Mouse (Mus musculus): Measurements from ENCODE around the gene Gm26741. TPM values are rescaled to one million over a fixed set of nuclear protein-coding genes. Genes with fewer than 3 reads are reported as not detected.

Gm26741 gene
- polyA plus RNA-seq, 1 experiment from 2014 or later, result not detected

DNA sequence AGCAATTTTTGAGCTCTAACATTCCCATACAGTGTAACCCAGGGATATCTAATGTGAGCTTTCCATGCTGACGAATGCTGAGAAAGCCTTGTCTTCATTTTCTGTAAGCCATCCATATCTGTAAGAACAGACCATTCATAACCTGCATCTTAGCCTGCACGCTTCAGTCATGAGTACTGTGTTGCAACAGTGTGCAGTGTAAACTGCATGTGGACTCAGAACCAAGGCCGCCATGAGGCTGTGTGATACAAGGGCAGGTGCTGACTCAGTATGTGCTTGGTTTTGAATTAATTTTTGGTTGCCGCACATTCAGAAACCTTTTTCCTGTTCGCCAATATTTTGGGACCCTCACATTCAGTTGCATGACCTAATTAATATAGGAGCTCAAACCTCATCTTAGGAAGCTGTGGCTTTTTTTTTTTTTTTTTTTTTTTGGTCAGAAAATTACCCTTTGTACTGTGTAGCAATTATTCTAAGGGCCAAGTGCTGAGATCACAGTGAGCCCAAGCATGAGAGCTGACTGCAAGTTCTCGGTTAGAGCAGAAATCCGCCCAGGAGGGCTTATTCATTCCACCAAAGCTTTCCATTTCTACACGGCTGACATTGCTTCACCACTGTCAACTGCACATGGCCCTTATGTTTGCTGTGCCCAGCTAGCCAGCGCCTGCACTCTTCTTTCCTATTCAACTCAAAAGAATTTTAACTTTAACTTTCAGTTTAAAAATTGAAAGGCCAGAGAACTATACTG, 2.5 kb downstream of the Gm26741 start:
- H3K36me3 ChIP-seq (ENCODE audit: control insufficient read depth, insufficient read depth, low read length), result peaks cover 13% of the 10 kb centered on the region
- H3K4me3 ChIP-seq (ENCODE audit: low read depth, low read length), result no peak overlapping the region
- ATAC-seq (replicated peaks; ENCODE audit: low FRiP score, low TSS enrichment, low read depth), result no peak
- H3K27ac ChIP-seq (ENCODE audit: low read depth), result no peak overlapping the region
- no peaks in the 10 kb centered on the region for H3K27me3 ChIP-seq (replicated peaks; ENCODE audit: control insufficient read depth, insufficient read depth, low read length)
- H3K4me1 ChIP-seq (replicated peaks; ENCODE audit: control insufficient read depth, insufficient read depth, low read length), result no peaks in the 10 kb centered on the region
- H3K9me3 ChIP-seq (ENCODE audit: control insufficient read depth, low read length), result no peaks in the 10 kb centered on the region
- no peak for DNase-seq (ENCODE audit: low spot score)
- H3K4me2 ChIP-seq (ENCODE audit: low read length), result no peak overlapping the region
- 92% methylated on average over 9 of the region's 9 CpGs for WGBS
- no peak overlapping the region for H3K9ac ChIP-seq (ENCODE audit: low read length)

DNA sequence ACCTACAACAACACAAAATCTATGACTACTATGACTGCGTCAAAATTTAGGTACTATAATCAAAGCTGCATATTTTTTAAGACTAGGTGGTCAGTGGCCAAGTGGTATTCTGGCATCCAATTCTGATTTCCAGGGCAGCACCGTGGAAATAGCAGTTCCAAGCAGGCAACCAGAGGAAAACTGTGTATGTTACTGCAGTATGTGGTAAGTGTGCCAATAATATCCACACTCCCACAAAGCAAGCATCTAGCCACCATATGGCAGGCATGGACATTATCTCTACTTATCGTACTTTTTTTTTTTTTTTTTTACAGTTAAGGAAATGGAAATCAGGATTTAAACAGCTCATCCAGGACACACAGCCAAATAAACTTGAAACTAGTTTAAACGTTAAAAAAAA, 9.8 kb downstream of the Gm26741 start:
- Histone ChIP-seq H3K27ac (ENCODE audit: low read depth) (no peak overlapping the region), H3K4me2 (ENCODE audit: low read length) (no peak overlapping the region), H3K27me3 (replicated peaks; ENCODE audit: control insufficient read depth, insufficient read depth, low read length) (no peaks in the 10 kb centered on the region), H3K36me3 (ENCODE audit: control insufficient read depth, insufficient read depth, low read length) (no peaks in the 10 kb centered on the region), H3K4me3 (ENCODE audit: low read depth, low read length) (no peak overlapping the region), H3K4me1 (replicated peaks; ENCODE audit: control insufficient read depth, insufficient read depth, low read length) (no peaks in the 10 kb centered on the region), H3K9me3 (ENCODE audit: control insufficient read depth, low read length) (no peaks in the 10 kb centered on the region), H3K9ac (ENCODE audit: low read length) (no peak overlapping the region)
- DNase-seq (ENCODE audit: low spot score) (no peak), ATAC-seq (replicated peaks; ENCODE audit: low FRiP score, low TSS enrichment, low read depth) (no peak)
- WGBS, result 88% methylated on average over 4 of the region's 4 CpGs

DNA sequence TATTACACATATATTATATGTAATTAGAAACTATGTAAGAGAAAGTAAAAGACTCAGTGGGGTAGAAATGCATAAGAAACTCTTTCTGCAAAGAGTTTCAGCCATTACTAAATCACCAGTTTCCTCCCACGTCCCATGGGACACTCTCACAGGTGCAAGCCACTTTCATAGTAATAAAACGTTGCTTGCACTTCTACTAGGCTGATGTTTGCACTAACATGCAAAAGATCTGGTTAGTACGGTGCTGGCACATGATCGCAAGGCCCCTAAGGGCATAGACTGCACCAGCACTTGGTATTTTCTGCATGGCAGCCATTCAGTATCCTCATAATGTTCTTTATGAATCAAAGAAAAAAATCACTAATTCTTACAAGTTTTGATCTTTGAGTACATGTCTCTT, 15.3 kb downstream of the Gm26741 start:
- no peak for DNase-seq (ENCODE audit: low spot score)
- 73% methylated on average over 4 of the region's 4 CpGs for WGBS
- no peaks in the 10 kb centered on the region for H3K9me3 ChIP-seq (ENCODE audit: control insufficient read depth, low read length)
- no peaks in the 10 kb centered on the region for H3K4me1 ChIP-seq (replicated peaks; ENCODE audit: control insufficient read depth, insufficient read depth, low read length)
- ATAC-seq (replicated peaks; ENCODE audit: low FRiP score, low TSS enrichment, low read depth), result no peak
- no peak overlapping the region for H3K27ac ChIP-seq (ENCODE audit: low read depth)
- H3K36me3 ChIP-seq (ENCODE audit: control insufficient read depth, insufficient read depth, low read length), result no peaks in the 10 kb centered on the region
- no peak overlapping the region for H3K4me3 ChIP-seq (ENCODE audit: low read depth, low read length)
- no peak overlapping the region for H3K4me2 ChIP-seq (ENCODE audit: low read length)
- H3K9ac ChIP-seq (ENCODE audit: low read length), result no peak overlapping the region
- no peaks in the 10 kb centered on the region for H3K27me3 ChIP-seq (replicated peaks; ENCODE audit: control insufficient read depth, insufficient read depth, low read length)

DNA sequence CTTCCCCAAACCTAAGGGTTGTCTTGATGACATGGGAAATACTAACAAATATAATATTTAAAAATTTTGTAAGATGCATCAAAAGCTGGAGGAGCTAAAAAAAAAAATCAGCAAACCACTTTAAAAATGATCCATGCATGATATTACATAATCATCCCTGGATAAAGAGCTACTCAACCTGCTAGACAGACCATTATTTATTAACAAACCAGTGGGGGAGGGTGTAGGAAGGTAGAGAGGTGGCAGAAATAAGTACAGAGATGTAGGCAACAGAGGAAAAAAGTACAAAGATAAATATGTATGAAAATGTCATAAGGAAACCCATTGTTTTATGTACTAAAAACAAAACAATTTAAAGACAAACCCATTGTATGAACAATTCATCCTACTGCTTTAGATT, 16.1 kb downstream of the Gm26741 start:
- H3K4me2 ChIP-seq (ENCODE audit: low read length), result no peak overlapping the region
- H3K36me3 ChIP-seq (ENCODE audit: control insufficient read depth, insufficient read depth, low read length), result no peaks in the 10 kb centered on the region
- ATAC-seq (replicated peaks; ENCODE audit: low FRiP score, low TSS enrichment, low read depth), result no peak
- no peak overlapping the region for H3K4me3 ChIP-seq (ENCODE audit: low read depth, low read length)
- DNase-seq (ENCODE audit: low spot score), result no peak
- no peaks in the 10 kb centered on the region for H3K9me3 ChIP-seq (ENCODE audit: control insufficient read depth, low read length)
- no peak overlapping the region for H3K27ac ChIP-seq (ENCODE audit: low read depth)
- H3K4me1 ChIP-seq (replicated peaks; ENCODE audit: control insufficient read depth, insufficient read depth, low read length), result 0 out of 2 replicates have a peak, but pooled peaks cover 3% of the 10 kb centered on the region
- H3K9ac ChIP-seq (ENCODE audit: low read length), result no peak overlapping the region
- H3K27me3 ChIP-seq (replicated peaks; ENCODE audit: control insufficient read depth, insufficient read depth, low read length), result no peaks in the 10 kb centered on the region

DNA sequence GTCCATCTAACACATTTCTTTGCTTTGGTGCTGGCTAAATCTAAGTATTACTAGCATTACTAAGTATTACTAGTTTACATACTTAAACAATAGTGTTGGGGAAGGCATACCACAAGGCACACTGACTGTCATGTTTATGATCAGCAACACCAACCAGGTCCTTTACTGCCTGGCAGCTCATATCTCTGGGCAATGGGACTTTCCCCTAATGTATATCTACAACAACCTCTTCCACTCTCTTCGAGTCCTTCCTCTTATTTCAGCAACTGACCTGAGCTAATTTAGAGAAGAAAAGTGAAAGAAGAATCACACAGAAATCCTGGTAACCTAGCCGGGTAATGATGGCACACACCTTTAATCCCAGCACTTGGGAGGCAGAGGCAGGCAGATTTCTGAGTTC, 17.9 kb downstream of the Gm26741 start:
- 0 out of 2 replicates have a peak, but pooled peaks cover 8% of the 10 kb centered on the region for H3K4me1 ChIP-seq (replicated peaks; ENCODE audit: control insufficient read depth, insufficient read depth, low read length)
- DNase-seq (ENCODE audit: low spot score) (no peak), ATAC-seq (replicated peaks; ENCODE audit: low FRiP score, low TSS enrichment, low read depth) (no peak)
- no peak overlapping the region for H3K9ac ChIP-seq (ENCODE audit: low read length)
- no peak overlapping the region for H3K27ac ChIP-seq (ENCODE audit: low read depth)
- H3K4me3 ChIP-seq (ENCODE audit: low read depth, low read length), result no peak overlapping the region
- H3K9me3 ChIP-seq (ENCODE audit: control insufficient read depth, low read length), result no peaks in the 10 kb centered on the region
- H3K36me3 ChIP-seq (ENCODE audit: control insufficient read depth, insufficient read depth, low read length), result no peaks in the 10 kb centered on the region
- H3K4me2 ChIP-seq (ENCODE audit: low read length), result no peak overlapping the region
- no peaks in the 10 kb centered on the region for H3K27me3 ChIP-seq (replicated peaks; ENCODE audit: control insufficient read depth, insufficient read depth, low read length)
- WGBS, result 90% methylated on average over 2 of the region's 2 CpGs

DNA sequence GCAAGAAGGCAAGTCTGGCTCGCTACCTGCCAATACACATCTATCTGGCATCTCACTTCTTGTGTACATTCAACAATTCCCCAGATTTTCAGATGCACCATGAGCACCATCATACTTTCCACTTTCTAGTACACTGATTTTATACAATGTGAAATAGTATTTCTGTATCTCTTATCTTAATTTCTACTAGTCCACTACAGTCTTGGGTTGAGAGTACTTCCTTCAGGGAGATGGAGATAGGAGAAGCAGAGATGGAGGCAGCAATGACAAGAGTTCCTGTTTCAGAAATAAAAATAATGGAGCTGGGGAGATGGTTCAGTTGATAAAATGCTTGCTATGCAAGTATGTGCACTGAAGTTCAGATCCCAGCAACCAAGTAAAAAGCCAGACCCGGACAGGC, 19.2 kb downstream of the Gm26741 start:
- ATAC-seq (replicated peaks; ENCODE audit: low FRiP score, low TSS enrichment, low read depth) (no peak), DNase-seq (ENCODE audit: low spot score) (no peak)
- no peak overlapping the region for H3K4me2 ChIP-seq (ENCODE audit: low read length)
- H3K36me3 ChIP-seq (ENCODE audit: control insufficient read depth, insufficient read depth, low read length), result no peaks in the 10 kb centered on the region
- H3K4me1 ChIP-seq (replicated peaks; ENCODE audit: control insufficient read depth, insufficient read depth, low read length), result 0 out of 2 replicates have a peak, but pooled peaks cover 9% of the 10 kb centered on the region
- H3K4me3 ChIP-seq (ENCODE audit: low read depth, low read length), result no peak overlapping the region
- H3K9ac ChIP-seq (ENCODE audit: low read length), result no peak overlapping the region
- H3K27ac ChIP-seq (ENCODE audit: low read depth), result no peak overlapping the region
- no peaks in the 10 kb centered on the region for H3K27me3 ChIP-seq (replicated peaks; ENCODE audit: control insufficient read depth, insufficient read depth, low read length)
- WGBS, result 98% methylated on average over 2 of the region's 2 CpGs
- no peaks in the 10 kb centered on the region for H3K9me3 ChIP-seq (ENCODE audit: control insufficient read depth, low read length)

DNA sequence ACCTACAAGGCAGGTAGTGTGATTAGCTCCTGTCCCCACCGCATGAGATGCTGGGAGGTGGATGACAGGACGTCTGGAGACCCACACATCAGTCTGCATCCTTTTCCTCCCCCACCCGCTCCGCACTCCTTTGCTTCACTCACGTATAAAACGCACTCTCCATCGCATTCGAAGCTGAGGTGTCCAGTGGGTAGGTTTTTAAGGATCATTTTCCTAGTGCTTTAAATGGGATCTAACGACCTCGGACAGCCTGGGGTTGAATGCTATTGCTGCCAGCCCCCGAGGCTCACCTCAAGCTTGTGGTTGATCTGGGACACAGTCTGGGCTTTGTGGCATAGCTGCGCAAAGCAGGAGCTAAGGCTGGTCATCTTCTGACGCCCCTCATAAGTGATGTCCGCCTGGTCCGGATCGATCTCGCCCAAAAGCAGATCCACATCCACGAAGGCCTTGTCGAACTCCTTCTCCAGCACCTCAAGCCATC, 22.8 kb downstream of the Gm26741 start:
- Histone ChIP-seq H3K9me3 (ENCODE audit: control insufficient read depth, low read length) (no peaks in the 10 kb centered on the region), H3K27me3 (replicated peaks; ENCODE audit: control insufficient read depth, insufficient read depth, low read length) (no peaks in the 10 kb centered on the region), H3K9ac (ENCODE audit: low read length) (peak overlapping the region; percentile 80), H3K4me3 (ENCODE audit: low read depth, low read length) (peak overlapping the region; percentile 75), H3K36me3 (ENCODE audit: control insufficient read depth, insufficient read depth, low read length) (no peaks in the 10 kb centered on the region), H3K4me1 (replicated peaks; ENCODE audit: control insufficient read depth, insufficient read depth, low read length) (0 out of 2 replicates have a peak, but pooled peaks cover 12% of the 10 kb centered on the region), H3K27ac (ENCODE audit: low read depth) (peak overlapping the region; percentile 93), H3K4me2 (ENCODE audit: low read length) (peak overlapping the region; percentile 93)
- DNase-seq (ENCODE audit: low spot score), result no peak
- ATAC-seq (replicated peaks; ENCODE audit: low FRiP score, low TSS enrichment, low read depth), result peak; percentile 32; the same call in 1 of the 2 replicates
- WGBS, result under 1% methylated on average over 19 of the region's 19 CpGs

DNA sequence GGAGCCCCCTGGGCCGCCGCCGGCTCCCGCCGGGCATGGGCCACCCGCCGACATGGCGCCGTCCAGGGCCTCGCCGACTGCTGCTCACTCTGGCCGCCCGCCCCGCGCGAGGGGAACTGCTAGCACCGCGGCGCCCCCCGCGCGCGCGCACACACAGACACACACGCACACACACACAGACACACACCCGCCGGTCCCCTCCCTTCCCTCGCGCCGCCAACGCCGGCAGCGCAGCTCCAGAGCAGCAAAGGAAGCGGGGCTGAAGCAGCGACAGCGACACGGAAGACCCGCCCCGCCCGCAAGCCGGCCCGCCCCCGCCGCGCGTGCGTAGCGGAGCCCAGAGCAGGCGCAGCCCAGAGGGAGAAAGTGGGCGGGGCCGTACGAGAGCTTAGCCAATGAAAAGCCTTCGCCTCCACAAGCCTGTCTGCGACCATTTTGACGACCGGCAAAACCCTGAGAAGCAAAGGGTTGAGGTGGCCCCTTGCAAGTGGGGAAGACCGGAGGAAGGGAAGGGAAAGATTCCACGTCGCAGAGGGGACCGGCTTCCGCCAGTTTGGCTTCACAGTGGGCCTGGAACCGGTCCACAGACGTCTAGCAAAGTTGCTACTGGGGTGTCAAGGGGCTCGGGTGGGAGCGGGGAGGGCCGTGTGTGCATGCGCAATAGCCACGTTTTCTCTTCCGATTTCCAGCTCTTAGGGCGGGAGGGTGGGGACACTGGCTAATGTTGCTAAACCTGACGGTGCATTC, 23.5 kb downstream of the Gm26741 start, which contains the start of gene Gopc:
Gene Gopc, minus strand, starts transcription at position 280 of the 747 bp plus-strand sequence.
- Histone ChIP-seq H3K9me3 (ENCODE audit: control insufficient read depth, low read length) (no peaks in the 10 kb centered on the region), H3K4me2 (ENCODE audit: low read length) (peak within 1 kb of the TSS; percentile 93), H3K4me1 (replicated peaks; ENCODE audit: control insufficient read depth, insufficient read depth, low read length) (0 out of 2 replicates have a peak, but pooled peaks cover 12% of the 10 kb centered on the region), H3K27ac (ENCODE audit: low read depth) (peak within 1 kb of the TSS; percentile 93), H3K4me3 (ENCODE audit: low read depth, low read length) (peak within 1 kb of the TSS; percentile 75), H3K27me3 (replicated peaks; ENCODE audit: control insufficient read depth, insufficient read depth, low read length) (no peaks in the 10 kb centered on the region), H3K36me3 (ENCODE audit: control insufficient read depth, insufficient read depth, low read length) (no peaks in the 10 kb centered on the region), H3K9ac (ENCODE audit: low read length) (peak within 1 kb of the TSS; percentile 80)
- ATAC-seq (replicated peaks; ENCODE audit: low FRiP score, low TSS enrichment, low read depth), result peak; percentile 98
- peak; percentile 97 for DNase-seq (ENCODE audit: low spot score)
- under 1% methylated on average over 59 of the region's 71 CpGs for WGBS

Data from intestine, embryonic 14.5 days (tissue).